Mouse (Mus musculus) neural tube, embryonic 11.5 days (tissue): ENCODE measurements around the gene Gm10775. TPM values are rescaled to one million over a fixed set of nuclear protein-coding genes. Genes with fewer than 3 reads are reported as not detected.
A peak's percentile ranks its signal among the peaks of the same experiment; 100 is the strongest.

Experiments
- ATAC-seq: fragments of 200-750 bp; cut with Nextera tagmentation; 2 replicates; pipeline ENCODE4 v1.8.0; 2017; ENCODE audit warnings: moderate number of reproducible peaks, mild to moderate bottlenecking, moderate TSS enrichment, moderate library complexity; ENCODE audit not compliant: insufficient read depth, low FRiP score, low TSS enrichment
- DNase-seq: peaks from one replicate; pipeline ENCODE4 v3.0.0-alpha.2; 2015; ENCODE audit warnings: low spot score
- H3K27ac ChIP-seq: fragments of 300-500 bp; sonication (generic); 2 replicates; pipeline ENCODE4 v1.5.1; 2014; ENCODE audit warnings: low read depth, mild to moderate bottlenecking, low read length
- H3K27me3 ChIP-seq: fragments of 300-500 bp; sonication (generic); 2 replicates; pipeline ENCODE4 v1.6.1; 2014; ENCODE audit warnings: mild to moderate bottlenecking, low read length, mixed read lengths; ENCODE audit not compliant: control insufficient read depth, insufficient read depth
- H3K36me3 ChIP-seq: fragments of 300-500 bp; sonication (generic); 2 replicates; pipeline ENCODE4 v1.6.1; 2014; ENCODE audit warnings: mild to moderate bottlenecking, low read length, moderate library complexity, mixed read lengths; ENCODE audit not compliant: control insufficient read depth, insufficient read depth
- H3K4me1 ChIP-seq: fragments of 300-500 bp; sonication (generic); 2 replicates; pipeline ENCODE4 v1.6.1; 2014; ENCODE audit warnings: low read length, mixed read lengths; ENCODE audit not compliant: control insufficient read depth, insufficient read depth
- H3K4me2 ChIP-seq: fragments of 300-500 bp; sonication (generic); 2 replicates; pipeline ENCODE4 v1.6.1; 2014; ENCODE audit warnings: low read depth, mild to moderate bottlenecking, moderate library complexity
- H3K4me3 ChIP-seq: fragments of 300-500 bp; sonication (generic); 2 replicates; pipeline ENCODE4 v1.5.1; 2014; ENCODE audit warnings: low read depth, low read length
- H3K9ac ChIP-seq: fragments of 300-500 bp; sonication (generic); 2 replicates; pipeline ENCODE4 v1.6.1; 2014; ENCODE audit warnings: mild to moderate bottlenecking, low read length
- H3K9me3 ChIP-seq: fragments of 300-500 bp; sonication (generic); 2 replicates; pipeline ENCODE4 v1.6.1; 2016; ENCODE audit warnings: low read length; ENCODE audit not compliant: control insufficient read depth
- WGBS: fragments of 180-500 bp; shearing (Covaris S2); extraction: QIAGEN DNeasy Blood & Tissue Kit; methylation state at CpG from one replicate; pipeline ENCODE4 v1.1.7; 2014; 5-methylcytosine and 5-hydroxymethylcytosine counted together
- polyA plus RNA-seq: library from polyadenylated mRNA; unstranded; fragments of >200 nt; fragmentation: Nextera tagmentation; extraction: Ambion mirVana; gene quantifications from 2 replicates; pipeline ENCODE4 v1.2.1, GENCODE M21; 2014

Gene Gm10775
- polyA plus RNA-seq, 1 experiment from 2014 or later, result not detected

DNA sequence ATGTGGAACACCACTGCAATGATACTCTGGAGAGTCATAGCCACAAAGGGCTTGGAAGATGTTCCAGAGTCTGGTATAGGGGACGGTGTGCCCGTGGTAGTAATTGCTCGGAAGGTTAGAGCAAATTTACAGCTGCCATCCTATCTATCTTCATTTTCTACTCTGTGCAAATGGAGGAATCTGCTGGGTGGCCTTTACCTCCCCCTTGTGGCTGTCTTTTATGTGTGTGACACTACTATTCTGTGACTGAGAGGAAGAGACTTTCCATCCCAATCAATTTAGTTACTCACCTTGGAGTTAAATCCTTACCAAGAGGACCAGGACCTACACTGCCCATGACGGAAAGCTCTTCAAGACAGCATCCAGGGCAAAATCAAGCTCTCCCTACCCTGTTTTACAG is 16.1 kb upstream of the Gm10775 start:
- H3K36me3 ChIP-seq, result no peaks in the 10 kb centered on the region; the same call in 1 of the 2 replicates
- H3K4me1 ChIP-seq, result peaks cover 5% of the 10 kb centered on the region; the same call in 1 of the 2 replicates
- no peaks in the 10 kb centered on the region for H3K27me3 ChIP-seq
- WGBS, result 95% methylated on average over 4 of the region's 4 CpGs
- ATAC-seq (no peak), DNase-seq (no peak)
- no peak overlapping the region for H3K27ac ChIP-seq
- no peak overlapping the region for H3K4me2 ChIP-seq
- peaks cover 10% of the 10 kb centered on the region; the same call in 1 of the 2 replicates for H3K9me3 ChIP-seq
- H3K4me3 ChIP-seq, result no peak overlapping the region
- H3K9ac ChIP-seq, result no peak overlapping the region

DNA sequence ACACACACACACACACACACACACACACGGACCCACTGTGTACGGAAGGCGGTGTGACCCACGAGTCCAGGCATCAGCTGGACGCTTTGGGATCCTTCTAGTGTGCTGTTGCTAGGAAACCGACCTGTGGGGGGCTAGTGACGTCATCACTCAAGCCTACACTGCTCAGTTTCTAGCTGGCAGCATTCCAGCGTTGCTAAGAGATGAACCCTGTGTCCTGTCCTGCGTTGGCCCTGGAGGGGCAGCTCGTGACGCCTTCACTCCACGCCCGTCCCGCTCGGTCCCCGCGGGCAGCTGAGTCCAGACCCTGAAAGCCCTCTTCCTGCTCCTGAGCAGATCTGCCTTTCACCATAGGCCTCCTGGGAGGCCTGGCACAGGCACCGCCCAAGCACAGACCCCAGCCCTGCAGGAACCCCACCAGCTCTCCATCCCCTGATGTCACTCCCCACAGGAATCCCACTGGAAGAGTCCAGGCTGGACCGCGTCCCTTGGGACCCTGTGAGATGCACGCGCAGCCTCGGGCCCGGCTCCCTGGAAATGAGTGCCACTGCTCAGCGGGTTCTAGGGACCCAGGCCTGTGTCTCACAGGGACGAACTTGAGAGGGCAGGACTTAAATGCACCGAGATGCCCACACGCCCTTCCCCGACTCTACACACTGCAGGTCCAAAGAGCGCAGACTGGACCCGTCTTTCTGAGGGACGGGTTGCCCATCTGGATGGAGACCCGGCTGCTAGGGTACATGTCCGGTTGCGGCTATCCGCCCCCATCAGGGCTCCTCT is 974 bp upstream of the Gm10775 start:
- H3K4me1 ChIP-seq, result no peaks in the 10 kb centered on the region
- H3K27me3 ChIP-seq, result no peaks in the 10 kb centered on the region
- H3K36me3 ChIP-seq, result no peaks in the 10 kb centered on the region; the same call in none of the 2 replicates
- peak overlapping the region; percentile 27; the same call in 1 of the 2 replicates for H3K4me2 ChIP-seq
- no peak overlapping the region for H3K27ac ChIP-seq
- peaks cover 39% of the 10 kb centered on the region for H3K9me3 ChIP-seq
- H3K9ac ChIP-seq, result no peak overlapping the region
- H3K4me3 ChIP-seq, result 0 out of 2 replicates have a peak overlapping the region, but pooled peaks have one; percentile 12
- ATAC-seq (peak; percentile 81), DNase-seq (peak; percentile 64)
- 30% methylated on average over 36 of the region's 36 CpGs for WGBS

DNA sequence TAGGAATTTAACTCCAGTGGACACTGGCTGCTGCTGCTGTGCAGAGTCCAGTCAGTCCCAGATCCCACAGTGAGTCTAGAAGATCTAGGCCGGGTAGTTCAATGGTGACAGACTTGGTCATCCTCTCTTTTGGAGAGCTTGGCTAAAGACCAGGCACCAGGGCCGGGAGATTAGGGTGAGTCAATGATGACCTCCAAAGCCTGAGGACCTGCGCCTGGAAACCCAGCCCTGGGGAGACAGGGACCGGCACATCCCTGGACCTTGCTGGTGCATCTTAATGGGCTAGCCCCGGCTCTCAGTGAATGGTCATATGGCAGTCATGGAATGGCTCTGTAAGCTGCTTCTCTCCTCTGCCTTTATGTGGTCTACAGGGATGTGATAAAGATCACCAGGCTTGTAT is 2.7 kb downstream of the Gm10775 start:
- Histone ChIP-seq H3K4me2 (no peak overlapping the region), H3K9ac (no peak overlapping the region), H3K36me3 (peaks cover 2% of the 10 kb centered on the region), H3K4me1 (no peaks in the 10 kb centered on the region), H3K9me3 (peaks cover 52% of the 10 kb centered on the region), H3K27me3 (no peaks in the 10 kb centered on the region), H3K27ac (no peak overlapping the region), H3K4me3 (no peak overlapping the region)
- no peak for ATAC-seq
- 96% methylated on average over 5 of the region's 5 CpGs for WGBS
- DNase-seq, result no peak

DNA sequence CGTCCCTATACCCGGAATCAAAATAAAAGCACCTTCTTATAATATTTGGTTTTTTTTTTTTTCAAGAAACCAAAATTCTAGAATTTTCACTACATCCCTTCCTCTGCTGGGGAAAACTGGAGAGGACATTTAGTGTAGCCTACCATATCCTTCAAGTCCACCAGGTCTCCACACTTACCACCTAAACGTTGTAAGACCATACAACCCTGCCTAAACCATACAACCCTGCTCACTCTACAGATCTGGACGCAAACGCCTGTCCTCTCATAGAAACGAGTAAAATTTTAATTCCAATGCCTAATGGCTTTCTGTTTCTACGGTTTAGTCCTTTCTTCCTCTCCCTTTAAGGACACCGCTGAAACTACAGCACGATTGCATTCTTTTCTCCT is 18.6 kb downstream of the Gm10775 start:
- peak overlapping the region; percentile 53 for H3K4me2 ChIP-seq
- ATAC-seq (peak; percentile 47), DNase-seq (no peak)
- peaks cover 16% of the 10 kb centered on the region for H3K9me3 ChIP-seq
- peak overlapping the region; percentile 67 for H3K27ac ChIP-seq
- 11% methylated on average over 9 of the region's 9 CpGs for WGBS
- peak overlapping the region; percentile 64 for H3K4me3 ChIP-seq
- no peaks in the 10 kb centered on the region for H3K27me3 ChIP-seq
- peak overlapping the region; percentile 75 for H3K9ac ChIP-seq
- 0 out of 2 replicates have a peak, but pooled peaks cover 2% of the 10 kb centered on the region for H3K36me3 ChIP-seq
- no peaks in the 10 kb centered on the region for H3K4me1 ChIP-seq

DNA sequence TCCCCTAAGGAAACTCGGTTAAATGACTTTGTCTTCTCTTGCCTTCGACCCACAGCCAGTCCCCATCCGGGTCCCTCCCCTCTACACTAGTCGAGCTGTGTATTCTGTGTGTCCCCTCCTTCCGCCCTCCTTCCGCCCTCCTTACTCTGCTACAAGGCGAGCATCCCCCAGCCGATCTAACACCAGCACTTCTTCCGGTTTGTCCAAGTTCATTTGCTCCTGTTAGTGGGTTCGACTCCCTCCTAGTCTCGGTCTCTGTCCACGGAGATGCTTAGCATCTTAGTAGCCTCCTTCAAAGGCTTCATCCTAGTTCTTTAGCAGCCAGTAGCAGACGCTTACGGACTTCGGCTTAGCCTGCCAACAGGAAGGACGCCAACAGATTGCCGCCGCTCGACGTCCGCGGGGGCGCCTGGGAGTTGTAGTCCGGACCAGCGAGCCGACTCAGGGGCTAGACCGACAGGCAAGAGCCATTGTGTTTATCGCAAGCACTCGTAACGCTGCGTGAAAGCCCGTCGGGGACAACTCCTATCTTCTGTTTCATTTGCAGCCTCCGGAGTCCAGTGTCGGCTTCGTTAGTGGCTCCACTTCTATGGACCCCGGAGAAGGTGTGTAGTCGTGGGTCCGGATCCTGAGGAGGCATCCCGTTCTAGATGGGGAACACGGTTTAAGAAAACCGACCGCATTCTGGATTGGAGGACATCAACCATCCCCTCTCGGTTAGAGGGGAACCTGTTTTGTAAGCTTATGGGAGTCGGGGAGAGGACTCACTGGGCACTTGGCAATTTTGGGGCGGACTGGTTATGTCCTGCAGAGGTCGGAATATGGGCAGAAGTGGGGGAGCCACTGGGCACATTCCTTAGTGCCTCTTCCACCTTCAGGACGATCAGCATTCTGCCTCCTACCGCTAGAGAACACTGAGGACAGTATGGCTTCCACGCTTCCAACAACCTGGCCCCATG is 19.3 kb downstream of the Gm10775 start, which contains the start of gene Zfp369:
TSS of gene Zfp369 (plus strand) at position 432 of the 959 bp plus-strand sequence.
- peak within 1 kb of the TSS; percentile 64 for H3K4me3 ChIP-seq
- H3K9ac ChIP-seq, result peak within 1 kb of the TSS; percentile 75
- DNase-seq, result peak; percentile 94
- H3K4me1 ChIP-seq, result no peaks in the 10 kb centered on the region
- peak within 1 kb of the TSS; percentile 67 for H3K27ac ChIP-seq
- peaks cover 13% of the 10 kb centered on the region for H3K9me3 ChIP-seq
- ATAC-seq, result peak; percentile 98
- H3K36me3 ChIP-seq, result 0 out of 2 replicates have a peak, but pooled peaks cover 2% of the 10 kb centered on the region
- under 1% methylated on average over 50 of the region's 50 CpGs for WGBS
- H3K4me2 ChIP-seq, result peak within 1 kb of the TSS; percentile 53
- H3K27me3 ChIP-seq, result no peaks in the 10 kb centered on the region

DNA sequence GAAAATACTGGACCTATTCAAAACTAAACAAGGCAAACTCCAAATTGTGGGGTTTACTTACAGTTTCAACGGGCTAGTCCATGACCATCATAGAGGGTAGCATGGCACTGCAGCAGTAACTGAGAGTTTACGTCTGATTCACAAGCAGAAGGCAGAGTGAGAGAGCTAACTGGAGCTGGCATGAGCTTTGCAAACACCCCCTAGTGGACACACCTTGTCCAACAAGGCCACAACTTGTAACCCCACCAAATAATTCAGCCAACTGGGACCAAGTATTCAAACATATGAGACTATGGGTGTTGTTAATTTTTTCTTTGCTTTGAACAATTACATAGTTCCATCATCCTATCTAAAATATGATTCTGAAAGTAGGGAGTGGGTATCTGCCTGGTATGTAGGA is 27.4 kb downstream of the Gm10775 start:
- no peaks in the 10 kb centered on the region for H3K27me3 ChIP-seq
- H3K4me2 ChIP-seq, result no peak overlapping the region
- H3K9ac ChIP-seq, result no peak overlapping the region
- peaks cover 29% of the 10 kb centered on the region for H3K9me3 ChIP-seq
- no peaks in the 10 kb centered on the region for H3K4me1 ChIP-seq
- 86% methylated on average over 2 of the region's 2 CpGs for WGBS
- peaks cover 34% of the 10 kb centered on the region for H3K36me3 ChIP-seq
- DNase-seq (no peak), ATAC-seq (no peak)
- no peak overlapping the region for H3K4me3 ChIP-seq
- no peak overlapping the region for H3K27ac ChIP-seq

DNA sequence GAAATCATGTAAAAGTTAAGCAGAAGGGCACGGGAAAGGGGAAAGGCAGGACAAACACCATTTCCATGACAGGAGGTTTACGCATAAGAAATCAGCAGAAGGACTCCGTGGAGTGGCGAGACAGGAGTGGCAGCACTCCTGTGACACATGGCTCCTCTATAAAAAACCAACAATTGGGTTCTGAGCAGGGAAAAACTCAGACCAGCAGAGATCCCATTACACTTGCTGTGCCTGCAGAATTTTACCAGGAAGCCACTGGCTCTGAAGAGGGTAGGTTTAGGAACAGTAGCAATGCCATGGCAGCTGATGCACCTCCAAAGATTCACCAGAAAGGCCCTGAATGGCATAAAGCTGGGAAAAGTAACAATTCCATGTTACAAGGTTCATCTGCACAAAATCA is 37.0 kb downstream of the Gm10775 start:
- no peaks in the 10 kb centered on the region for H3K4me1 ChIP-seq
- H3K9ac ChIP-seq, result no peak overlapping the region
- H3K4me3 ChIP-seq, result no peak overlapping the region
- no peak for ATAC-seq
- no peaks in the 10 kb centered on the region for H3K27me3 ChIP-seq
- H3K36me3 ChIP-seq, result peaks cover 55% of the 10 kb centered on the region
- no peak overlapping the region for H3K27ac ChIP-seq
- WGBS, result 92% methylated on average over 4 of the region's 4 CpGs
- no peak for DNase-seq
- no peak overlapping the region for H3K4me2 ChIP-seq
- H3K9me3 ChIP-seq, result peaks cover 38% of the 10 kb centered on the region
